Mouse (Mus musculus): ENCODE data around the gene Tbc1d10a.
A peak's percentile ranks its signal among the peaks of the same experiment; 100 is the strongest.
"Not testable (repeated sequence)": the region's sequence is repeated elsewhere in the genome, so short reads cannot be mapped to it uniquely, and the experiment has no call there.

The Tbc1d10a gene

DNA sequence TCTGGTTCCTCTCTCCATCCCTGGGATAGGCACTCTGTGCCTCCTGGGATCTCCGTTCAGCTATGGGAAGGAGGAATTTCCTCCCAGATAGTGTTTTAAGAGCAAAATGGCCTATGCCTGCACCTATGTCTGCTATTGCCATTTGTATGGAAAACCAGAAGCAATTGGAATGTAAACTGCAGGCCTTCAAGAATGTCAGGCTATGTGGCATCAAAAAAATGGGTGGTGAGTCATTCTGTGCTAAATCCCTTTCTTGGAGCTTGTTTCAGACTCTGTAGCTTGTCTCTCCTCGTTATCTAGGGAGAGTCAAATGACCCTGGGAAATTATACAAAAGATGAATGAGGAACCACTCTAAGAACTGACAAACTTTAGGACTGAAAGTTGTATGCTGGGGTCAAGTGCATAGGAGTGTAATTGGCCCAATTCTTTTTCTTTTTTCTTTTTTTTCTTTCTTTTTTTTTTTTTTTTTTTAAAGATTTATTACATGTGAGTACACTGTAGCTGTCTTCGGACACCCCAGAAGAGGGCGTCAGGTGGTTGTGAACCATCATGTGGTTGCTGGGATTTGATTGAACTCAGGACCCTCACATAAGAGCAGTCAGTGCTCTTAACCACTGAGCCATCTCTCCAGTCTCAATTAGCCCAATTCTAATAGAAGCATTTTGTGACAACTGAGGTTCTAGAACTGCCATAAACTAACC lies 2.2 kb upstream of the Tbc1d10a start:
- no peak for DNase-seq

DNA sequence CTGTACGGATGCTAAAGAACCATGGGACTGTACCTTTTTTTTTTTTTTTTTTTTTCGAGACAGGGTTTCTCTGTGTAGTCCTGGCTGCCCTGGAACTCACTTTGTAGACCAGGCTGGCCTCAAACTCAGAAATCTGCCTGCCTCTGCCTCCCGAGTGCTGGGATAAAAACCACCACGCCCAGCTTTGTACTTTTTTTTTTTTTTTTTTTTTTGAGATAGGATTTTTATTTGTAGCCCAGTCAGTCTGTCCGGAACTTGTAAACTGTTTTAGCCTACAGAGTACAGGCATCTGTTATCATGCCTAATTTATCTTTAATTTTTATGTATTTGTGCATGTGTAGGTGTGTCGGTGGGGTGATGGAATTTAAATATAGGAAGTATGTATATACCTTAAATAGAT lies 1.1 kb upstream of the Tbc1d10a start:
- DNase-seq, result not testable (repeated sequence)

DNA sequence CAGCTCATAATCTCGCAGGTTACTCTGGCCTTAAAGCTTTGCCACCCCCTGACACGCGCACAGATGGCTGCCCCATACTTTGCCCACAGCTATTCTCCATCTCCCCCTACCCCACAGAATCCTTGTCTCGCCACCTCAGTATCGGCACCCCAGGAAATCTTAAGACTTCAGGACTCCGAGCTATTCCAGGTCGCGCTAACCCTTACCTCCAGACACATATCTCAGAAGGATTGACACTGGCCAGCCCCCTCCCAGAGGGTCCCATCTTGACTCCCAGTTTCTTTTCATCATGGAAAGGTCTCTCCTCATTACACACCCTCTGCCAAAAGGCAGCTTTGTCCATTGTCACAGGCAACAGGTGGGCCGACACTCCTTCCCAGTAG lies 720 bp downstream of the Tbc1d10a start:
- no peak for DNase-seq

DNA sequence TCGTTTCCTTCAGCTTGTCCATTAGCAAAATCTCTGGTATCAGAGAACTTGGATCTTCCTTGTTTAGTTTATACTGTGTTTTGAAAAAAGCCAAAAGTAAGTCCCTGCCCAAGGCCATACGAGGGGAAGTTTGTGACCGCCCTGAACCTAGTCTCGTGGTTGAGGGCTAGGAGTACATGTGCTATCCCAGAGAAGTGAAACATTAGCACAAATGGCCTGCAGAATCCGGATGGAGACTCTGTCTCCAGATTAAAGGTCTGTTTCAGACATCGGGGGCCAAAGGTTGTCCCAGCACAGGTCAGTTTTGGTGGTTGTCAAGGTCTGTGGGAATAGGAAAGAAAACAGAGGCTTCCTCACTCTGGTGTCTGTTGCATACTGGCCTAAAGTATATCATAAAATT lies 2.6 kb downstream of the Tbc1d10a start:
- DNase-seq, result peak in 1 of 2 experiments; percentile 48

DNA sequence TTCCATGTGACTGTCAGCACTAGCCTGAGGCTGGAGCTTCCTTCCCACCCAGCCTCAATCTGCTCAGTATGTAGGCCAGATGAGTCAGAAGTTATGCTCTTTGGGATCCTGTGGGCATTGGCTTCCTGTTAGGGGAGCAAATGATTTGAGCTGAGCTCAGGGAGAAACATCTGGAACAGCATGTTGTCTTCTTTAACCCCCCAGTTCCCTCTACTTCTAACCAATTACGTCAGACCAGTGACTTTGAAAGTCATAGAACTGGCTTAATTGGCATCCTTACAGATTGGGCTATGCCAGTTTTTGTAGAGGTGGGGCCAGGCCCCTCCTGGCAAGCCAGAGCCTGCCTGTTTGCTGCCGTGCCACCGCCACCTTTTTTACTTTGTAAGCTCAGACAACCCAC lies 4.1 kb downstream of the Tbc1d10a start:
- DNase-seq, result no peak

DNA sequence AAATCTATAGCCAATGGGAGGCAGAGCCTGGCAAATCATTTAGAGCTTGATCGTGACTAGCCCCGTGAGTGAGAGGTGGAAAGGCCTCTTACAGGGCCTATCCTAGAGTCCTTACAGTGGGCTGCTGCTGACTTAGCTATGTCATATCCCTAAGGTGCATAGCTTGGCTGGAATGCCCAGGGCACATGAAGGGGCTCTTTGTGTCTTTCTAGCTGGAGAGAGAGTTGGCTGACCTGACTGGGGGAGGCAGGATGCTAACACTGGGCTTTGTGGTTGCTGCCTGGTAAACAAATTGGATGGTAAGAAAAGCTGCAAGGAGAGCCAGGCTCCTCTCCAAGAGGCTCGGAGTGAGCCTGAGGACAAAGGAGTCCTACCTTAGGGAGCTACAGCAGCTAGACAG lies 6.2 kb downstream of the Tbc1d10a start:
- no peak for DNase-seq

DNA sequence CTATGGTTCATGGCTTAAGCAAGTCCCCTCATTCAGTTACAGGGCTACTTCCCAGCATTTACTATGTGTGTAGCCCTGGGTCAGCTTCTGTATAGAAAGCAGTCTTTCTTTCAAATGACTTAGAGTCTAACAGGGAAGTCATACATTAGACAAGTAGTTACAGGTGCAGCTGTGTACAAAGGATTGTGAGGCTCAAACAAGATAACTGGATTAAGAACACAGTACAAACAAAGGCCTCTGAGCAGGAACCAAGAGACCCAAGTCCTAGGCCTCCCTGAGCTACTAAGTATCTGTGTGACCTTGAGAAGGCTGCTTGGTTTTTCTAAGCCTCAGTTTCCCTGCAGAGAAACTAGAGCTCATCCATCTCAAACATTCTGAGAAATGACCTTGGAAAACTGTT lies 6.8 kb downstream of the Tbc1d10a start:
- DNase-seq, result no peak

DNA sequence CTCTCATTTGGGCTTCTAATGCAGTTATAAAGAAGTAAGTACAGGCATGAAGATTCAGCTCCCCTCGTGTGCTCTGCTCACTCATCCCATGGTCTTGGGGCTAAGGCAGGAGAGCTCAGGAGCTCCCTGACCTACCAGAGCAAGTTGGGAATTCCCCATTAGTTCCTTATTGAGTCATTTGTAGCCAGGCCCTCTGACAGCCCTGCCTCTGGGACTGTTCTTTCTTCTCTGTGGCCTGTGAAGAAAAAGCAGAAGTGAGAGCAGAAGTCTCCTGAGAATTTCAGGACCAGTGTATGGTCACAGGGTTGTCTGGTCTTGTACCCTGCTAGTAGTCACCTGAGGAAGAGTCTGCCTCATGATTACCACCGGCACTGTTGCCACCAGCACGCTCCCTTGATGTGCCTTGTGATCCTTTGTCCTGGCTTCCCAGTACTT lies 9.0 kb downstream of the Tbc1d10a start:
- DNase-seq, result no peak

DNA sequence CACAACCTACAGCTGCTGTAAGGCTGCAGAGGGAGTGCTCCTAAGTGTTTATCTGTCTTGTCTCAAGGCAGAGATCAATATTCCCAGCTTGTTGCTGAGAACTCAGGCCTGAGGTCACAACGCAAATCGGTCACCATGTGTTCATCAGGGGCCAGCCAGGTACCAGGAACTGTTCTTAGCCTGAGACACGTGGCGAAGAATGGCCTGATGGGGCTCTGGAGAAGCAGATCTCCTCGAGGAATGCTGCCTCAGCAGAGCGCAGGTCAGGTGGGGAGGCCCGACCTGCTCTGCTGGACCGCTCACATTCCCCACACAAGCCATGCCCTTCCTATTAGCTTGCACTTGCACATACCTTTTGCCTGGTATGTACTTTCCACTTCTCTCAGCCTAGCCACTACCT lies 10.0 kb downstream of the Tbc1d10a start:
- peak; percentile 54 to 75 for DNase-seq

DNA sequence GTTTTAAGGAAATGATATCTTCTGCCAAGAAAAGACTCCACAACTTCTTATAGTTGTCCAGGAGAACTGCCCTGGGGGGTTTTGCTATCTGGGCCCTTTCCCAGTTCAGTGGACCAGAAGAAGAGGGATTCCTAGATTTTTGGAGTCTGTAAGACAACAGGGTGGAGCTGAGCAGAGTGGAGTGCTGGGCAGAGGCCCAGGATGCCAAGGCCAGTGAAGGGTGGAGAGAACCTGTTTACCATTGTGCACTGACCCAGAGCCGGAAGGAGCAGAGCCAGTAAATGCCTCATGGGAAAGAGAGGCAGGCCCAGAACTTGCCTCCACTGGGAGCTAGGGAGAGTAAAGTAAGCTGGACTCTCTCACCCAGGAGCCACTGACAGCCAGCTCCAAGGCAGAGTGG lies 11.1 kb downstream of the Tbc1d10a start:
- DNase-seq, result peak; percentile 60 to 78

DNA sequence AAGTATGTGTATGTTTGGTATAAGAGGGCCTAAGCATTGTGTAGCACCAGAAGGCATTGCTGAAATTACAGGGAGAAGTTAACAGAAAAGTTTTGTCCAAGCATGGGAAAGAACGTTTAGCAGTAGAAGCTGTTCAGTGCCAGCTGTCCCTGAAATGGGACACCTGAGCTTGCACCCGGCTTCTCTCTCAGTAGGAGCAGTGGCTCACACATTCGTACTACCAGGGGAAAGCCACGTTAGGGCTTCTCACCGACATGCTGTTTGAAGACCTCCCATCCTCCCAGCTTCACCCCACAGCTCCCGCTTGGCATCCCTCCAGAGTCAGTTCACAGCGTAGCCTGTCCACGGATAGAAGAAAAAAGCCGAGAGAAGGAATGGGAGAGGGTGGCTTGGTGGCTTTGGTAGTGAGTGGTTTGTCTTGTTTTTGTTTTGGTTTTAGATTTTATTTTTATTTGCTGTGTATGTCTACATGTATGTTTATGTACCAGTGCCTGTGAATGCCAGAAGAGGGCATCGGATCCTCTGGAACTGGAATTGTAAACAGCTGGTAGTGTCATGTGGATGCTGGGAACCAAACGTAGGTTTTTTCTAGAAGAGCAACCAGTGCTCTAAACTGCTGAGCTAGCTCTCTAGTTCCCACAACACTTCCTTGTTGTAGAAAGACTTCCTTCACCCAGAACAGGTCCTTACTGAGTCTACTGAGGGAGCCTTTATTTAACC lies 15.6 kb downstream of the Tbc1d10a start:
- DNase-seq, result peak; percentile 46 to 55

DNA sequence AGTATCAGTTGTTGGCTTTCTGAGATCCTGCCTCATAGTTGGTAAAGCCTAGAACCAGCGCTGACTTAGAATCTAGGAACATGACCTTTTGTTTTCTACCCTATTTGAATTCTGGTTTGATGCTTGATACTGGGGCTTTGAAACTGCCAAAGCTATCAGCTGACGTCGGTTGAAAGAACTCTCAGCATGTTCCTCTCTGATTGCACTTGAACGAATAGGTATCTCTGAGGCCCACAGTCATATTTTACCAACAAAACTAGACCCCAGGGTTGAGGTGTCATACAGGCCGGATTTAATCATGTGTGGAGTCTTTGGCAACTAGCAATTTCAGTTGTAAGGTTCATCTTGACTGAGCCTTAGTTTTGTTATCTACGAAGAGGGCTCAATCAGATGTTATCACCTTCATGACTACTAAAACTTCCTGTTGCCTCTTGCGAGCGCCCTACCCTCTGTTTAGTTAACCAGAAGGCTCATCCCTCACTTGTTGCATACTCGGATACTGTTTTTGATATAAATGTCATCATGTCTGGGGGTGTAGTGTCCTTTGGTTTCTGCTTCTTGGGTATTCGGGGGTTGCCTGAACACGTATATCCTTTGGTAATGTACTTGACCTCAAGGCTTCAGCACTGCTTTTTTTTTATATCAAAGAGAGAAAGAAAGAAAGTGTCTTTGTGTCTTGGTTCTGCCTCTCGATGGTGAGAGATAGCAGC lies 16.6 kb downstream of the Tbc1d10a start:
- DNase-seq, result no peak

DNA sequence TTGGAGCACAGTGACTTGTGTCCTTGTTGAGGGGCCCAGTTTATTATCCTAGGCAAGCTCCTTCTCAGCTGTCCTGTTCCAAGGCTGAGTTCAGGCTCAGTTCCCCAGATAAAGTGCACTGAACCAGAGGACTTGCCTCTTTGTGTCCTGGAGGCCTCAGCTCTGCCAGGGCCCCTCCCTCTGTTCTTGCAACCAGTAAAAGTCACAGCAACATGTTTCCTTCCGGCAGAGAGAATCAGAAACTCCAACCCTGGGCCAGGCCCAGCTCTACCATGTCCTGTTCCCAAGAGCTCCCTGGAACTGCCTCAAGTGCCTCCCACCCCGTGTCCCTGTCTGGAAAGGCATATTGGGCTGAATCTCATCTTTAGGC lies 17.1 kb downstream of the Tbc1d10a start:
- peak; percentile 62 to 78 for DNase-seq

DNA sequence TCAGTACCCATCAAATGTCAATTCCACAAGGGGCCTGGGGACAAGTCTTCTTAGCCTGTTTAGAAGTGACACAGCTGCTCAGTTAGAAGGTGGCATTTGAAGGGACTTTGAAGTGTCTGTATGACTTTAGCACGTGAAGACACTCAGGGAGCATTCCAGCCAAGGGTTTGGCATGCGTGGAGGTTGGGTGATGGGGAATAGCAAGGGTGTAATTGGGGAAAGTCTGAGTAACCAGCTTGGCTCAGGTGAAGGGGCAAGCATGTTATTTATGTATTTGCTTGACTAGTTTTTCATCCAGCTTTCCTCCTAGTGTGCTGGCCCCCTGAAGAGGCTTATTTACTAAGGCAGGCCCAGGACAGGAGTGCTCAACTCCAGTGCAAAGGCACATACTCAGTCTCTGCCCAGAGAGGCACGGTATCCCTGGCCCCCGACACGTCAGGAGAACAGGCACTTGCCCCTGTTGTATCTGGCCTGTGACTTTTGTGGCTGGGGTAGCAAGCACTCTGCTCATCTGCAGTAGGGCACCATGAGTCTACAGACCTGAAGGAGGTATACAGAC lies 18.6 kb downstream of the Tbc1d10a start:
- no peak for DNase-seq

DNA sequence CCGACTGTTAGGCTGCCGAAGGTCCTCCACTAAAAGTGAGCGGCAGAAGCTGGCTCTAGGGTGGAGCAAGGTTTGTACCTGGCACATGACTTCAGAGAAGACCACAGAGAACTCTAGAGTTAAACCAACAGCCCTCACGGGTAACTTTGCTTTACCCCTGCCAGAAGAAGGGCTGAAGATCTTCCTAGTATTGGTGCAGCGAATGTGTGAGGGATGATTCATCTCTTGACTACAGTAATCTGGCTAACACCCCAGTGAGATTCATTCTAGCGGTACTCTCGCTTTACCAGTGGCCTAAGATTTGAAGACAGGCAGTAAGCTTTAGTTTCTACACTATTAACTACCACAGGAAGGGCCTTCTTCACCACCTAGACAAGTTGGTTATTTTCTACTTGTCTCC lies 19.4 kb downstream of the Tbc1d10a start:
- DNase-seq, result no peak

DNA sequence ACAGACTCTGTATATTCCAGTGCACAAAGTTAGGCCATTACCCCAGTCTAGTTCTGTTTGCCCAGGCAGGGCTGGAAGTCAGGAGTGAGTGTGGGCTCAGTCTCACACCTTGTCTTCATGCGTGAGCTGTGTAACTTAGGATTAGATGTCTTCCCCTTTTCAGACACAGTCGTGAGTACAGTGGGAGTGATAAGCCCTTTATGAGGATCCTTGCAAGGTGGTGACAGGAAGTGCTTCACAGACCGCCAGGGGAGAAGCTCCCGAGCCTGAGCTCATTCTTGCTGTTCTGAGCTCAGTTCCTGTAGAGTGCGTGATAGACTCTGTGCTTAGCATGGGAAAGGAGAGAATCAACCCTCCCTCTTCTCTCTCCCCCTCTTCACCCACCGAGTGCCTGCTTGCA lies 20.0 kb downstream of the Tbc1d10a start:
- DNase-seq, result no peak

DNA sequence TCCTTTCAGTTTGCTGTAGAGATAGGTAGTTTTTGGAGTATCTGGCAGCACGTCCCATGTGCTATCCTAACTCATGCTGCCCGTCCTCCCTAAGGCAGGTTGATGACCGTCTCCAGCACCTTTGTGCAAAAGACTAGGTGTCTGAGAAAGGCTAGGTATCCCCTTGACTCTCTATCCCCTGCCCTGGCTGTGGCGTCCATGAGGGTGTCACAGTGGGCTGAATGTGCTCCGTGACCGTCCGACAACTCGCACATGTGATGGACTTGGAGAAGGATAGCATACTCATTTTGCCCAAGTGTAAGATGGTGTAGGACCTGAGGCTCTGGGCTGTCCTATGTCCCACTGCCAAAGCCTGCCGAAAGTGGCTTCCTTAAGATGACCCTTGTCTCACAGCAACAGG lies 21.1 kb downstream of the Tbc1d10a start:
- DNase-seq, result no peak

DNA sequence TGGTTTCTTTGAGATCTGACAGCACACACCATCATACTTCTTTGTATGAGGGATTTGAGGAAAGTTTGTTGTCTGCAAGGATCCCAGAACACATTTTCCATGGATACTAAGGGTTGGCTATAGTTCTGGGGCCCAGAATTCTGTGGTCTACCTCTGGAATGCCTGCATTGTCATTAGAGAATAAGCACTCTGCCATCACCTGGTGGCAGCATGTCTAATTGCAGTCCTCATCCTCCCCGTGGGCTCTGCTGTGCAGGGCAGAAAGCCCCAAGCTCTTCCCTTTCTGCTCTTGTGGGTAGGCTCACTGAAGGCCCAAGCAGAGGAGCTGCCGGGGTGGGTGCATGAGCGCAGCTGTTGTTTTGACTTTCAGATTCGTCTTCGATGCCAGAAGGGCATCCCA lies 23.0 kb downstream of the Tbc1d10a start:
- DNase-seq, result peak; percentile 46 to 52

DNA sequence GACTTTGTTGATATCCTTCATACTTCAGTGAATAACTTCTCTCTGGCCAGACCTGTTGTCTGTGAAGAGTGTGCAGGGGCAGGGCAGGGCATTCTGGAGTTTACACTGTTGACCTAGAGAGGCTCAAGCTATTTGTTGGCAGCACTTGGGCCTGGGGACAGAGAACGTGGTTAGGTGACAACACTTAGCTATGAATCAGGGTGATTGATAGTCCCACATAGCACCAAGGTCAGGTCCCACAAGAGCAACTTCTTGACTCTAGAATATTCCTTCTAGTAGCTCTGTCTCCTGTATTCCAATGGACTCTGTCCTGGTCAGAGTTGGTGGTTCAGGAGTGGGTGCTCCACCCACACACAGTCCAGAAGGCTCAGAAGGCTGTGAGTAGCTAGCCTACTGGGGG lies 24.2 kb downstream of the Tbc1d10a start:
- DNase-seq, result no peak

DNA sequence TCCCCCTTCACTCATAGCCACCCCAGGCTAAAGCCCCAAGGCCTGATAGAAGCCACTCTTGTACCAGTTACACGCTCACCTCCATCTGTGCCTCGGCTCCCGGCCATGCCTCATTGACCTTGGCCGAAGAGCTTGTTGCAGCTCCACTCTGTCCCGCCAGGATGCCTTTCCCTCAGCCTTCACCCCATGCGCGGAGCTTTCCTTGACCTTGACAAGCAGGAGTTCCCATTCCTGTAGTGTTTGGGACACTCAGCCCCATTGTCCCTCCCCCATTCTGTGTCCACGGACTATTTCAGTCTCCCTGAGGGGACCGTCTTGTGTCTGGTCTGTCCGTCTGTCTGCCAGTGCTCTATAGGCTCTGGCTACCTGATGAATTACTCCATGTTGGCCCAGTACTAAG lies 26.5 kb downstream of the Tbc1d10a start:
- DNase-seq, result no peak

DNA sequence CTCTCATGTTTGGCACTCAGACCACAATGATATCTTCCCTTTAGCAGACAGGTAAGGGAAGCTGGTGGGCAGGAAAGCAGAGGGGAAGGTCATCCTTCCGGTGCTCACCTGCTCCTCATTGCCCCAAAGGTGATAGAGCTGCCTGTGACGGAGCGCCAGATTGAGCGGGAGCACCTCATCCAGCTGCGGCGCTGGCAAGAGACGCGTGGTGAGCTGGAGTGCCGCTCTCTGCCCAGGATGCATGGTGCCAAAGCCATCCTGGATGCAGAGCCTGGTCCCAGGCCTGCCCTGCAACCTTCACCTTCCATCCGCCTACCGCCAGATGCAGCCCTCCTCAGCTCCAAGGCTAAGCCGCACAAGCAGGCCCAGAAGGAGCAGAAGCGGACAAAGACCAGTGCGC lies 28.0 kb downstream of the Tbc1d10a start:
- no peak for DNase-seq

DNA sequence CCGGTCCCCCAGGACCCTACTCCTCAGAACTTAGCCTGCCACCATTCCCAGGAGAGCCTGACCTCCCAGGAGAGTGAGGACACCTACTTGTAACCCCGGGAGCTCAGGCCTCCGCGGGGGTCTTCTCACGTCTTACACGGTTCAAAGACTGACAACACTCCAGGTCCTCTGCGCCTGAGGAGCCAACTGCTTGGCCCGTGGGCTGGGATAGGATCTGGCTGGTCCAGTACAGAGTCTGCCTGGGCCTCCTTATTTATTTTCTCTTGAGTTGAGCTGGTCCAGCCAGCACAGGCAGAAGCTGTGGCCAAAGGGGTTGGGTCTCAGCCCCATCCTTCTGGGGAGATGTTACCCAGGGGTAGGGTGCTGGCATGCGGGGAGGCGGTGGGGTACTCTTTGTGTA lies 28.5 kb downstream of the Tbc1d10a start:
- DNase-seq, result no peak

DNA sequence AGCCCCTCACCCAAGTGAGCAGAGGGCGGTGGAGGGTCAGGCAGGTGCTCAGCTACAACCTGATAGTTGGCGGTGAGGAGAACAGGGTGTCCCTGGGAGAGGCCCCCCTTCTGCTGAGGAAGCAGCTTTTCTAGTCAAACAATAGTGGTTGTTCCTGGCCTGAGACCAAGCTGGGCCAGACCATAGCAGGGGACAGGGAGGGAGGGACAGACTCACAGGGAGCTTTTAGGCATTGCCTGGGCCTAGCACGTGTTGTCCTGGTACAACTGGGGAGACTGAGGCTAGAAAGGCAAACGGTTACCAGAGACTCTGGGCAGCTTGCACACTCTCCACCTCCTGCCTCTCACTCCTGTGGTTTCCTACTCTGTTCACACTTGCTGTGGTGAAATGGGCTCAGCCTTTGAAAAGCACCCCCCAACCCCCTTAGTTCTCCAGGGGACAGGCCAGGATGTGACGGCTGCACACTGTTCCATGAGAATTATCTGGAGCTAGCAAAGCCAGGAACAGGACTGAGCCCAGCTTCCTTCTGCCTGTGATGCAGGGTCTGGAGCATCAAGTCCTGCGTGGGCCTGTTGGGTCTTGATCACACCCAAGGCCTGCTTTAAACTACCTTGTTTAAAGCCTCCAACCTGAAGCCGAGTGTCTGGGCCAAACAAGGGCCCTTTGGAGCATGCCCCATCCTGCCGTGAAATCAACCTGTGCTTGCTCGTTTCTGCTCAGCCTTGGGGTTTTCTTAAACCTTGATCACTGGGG lies 29.8 kb downstream of the Tbc1d10a start:
- peak; percentile 56 to 67 for DNase-seq
